7 mouse cellular contexts compared by ENCODE assay signal in genomic region chr10:42501161-42501560, GRCm38 (mm10). TPM values are rescaled to one million over a fixed set of nuclear protein-coding genes. Genes with fewer than 3 reads are reported as not detected.
DNase-seq lines count a peak whose midpoint lies in the region; ATAC-seq and TF ChIP-seq lines count a peak whose summit lies in the region.

No protein-coding gene starts in this region.

- H3K27ac ChIP-seq in neural tube, embryonic 11.5 days (ENCODE audit: low read depth, low read length) = peak overlapping the region; percentile 92
- peak overlapping the region; percentile 93 for H3K27ac ChIP-seq in forebrain, embryonic 12.5 days
- H3K27ac ChIP-seq in limb, embryonic 14.5 days (replicated peaks; ENCODE audit: low read depth, low read length) = peak overlapping the region; percentile 98
- peak overlapping the region; percentile 99 for H3K27ac ChIP-seq in stomach, embryonic 15.5 days

- H3K9ac ChIP-seq in neural tube, embryonic 11.5 days (ENCODE audit: low read length) = peak overlapping the region; percentile 89
- H3K9ac ChIP-seq in forebrain, embryonic 12.5 days = peak overlapping the region; percentile 89; the same call in 1 of the 2 replicates
- no peak overlapping the region for H3K9ac ChIP-seq in limb, embryonic 14.5 days (ENCODE audit: low read depth, low read length, severe bottlenecking)
- H3K9ac ChIP-seq in stomach, embryonic 15.5 days = no peak overlapping the region

- ATAC-seq in neural tube, embryonic 11.5 days (ENCODE audit: insufficient read depth, low FRiP score, low TSS enrichment) = peak; percentile 2; the same call in 1 of the 2 replicates
- ATAC-seq in forebrain, embryonic 12.5 days (ENCODE audit: low FRiP score) = no peak
- no peak for ATAC-seq in limb, embryonic 14.5 days (ENCODE audit: low FRiP score, low read depth)
- no peak for ATAC-seq in stomach, embryonic 15.5 days (ENCODE audit: insufficient read depth, low FRiP score, low read depth)

- no peak for DNase-seq in neural tube, embryonic 11.5 days (ENCODE audit: low spot score)
- DNase-seq in neural tube, embryonic 10.5 days (ENCODE audit: extremely low spot score, low spot score) = no peak
- no peak for DNase-seq in limb, embryonic 14.5 days (ENCODE audit: low spot score)
- no peak for DNase-seq in right cerebral cortex, postnatal 36 days (ENCODE audit: low spot score in 2 of 2)
- DNase-seq in left cerebral cortex, adult 9 months (ENCODE audit: low spot score in 2 of 2) = no peak

- peak overlapping the region; percentile 47 for H3K4me2 ChIP-seq in neural tube, embryonic 11.5 days (ENCODE audit: low read depth)
- H3K4me2 ChIP-seq in forebrain, embryonic 12.5 days = peak overlapping the region; percentile 65
- H3K4me2 ChIP-seq in limb, embryonic 14.5 days (replicated peaks; ENCODE audit: low read depth, low read length, severe bottlenecking) = peak overlapping the region; percentile 36
- peak overlapping the region; percentile 40 for H3K4me2 ChIP-seq in stomach, embryonic 15.5 days

- no peaks in the 10 kb centered on the region for H3K9me3 ChIP-seq in neural tube, embryonic 11.5 days (ENCODE audit: control insufficient read depth, low read length)
- H3K9me3 ChIP-seq in forebrain, embryonic 12.5 days = no peaks in the 10 kb centered on the region
- H3K9me3 ChIP-seq in limb, embryonic 14.5 days (ENCODE audit: control insufficient read depth, low read length) = no peaks in the 10 kb centered on the region
- no peaks in the 10 kb centered on the region for H3K9me3 ChIP-seq in stomach, embryonic 15.5 days

- TF ChIP-seq POLR2A in limb, embryonic 14.5 days (IDR thresholded peaks at IDR 0.05; ENCODE audit: borderline replicate concordance, extremely low read depth, insufficient read depth, insufficient read length) = no peak

- 91% methylated on average over 5 of the region's 5 CpGs for WGBS in neural tube, embryonic 11.5 days
- 84% methylated on average over 5 of the region's 5 CpGs for WGBS in forebrain, embryonic 12.5 days
- 89% methylated on average over 5 of the region's 5 CpGs for WGBS in limb, embryonic 14.5 days
- WGBS in stomach, embryonic 15.5 days = 76% methylated on average over 5 of the region's 5 CpGs

- H3K36me3 ChIP-seq in neural tube, embryonic 11.5 days (ENCODE audit: control insufficient read depth, insufficient read depth, low read length) = no peaks in the 10 kb centered on the region
- H3K36me3 ChIP-seq in forebrain, embryonic 12.5 days (replicated peaks) = no peaks in the 10 kb centered on the region
- no peaks in the 10 kb centered on the region; the same call in 1 of the 2 replicates for H3K36me3 ChIP-seq in limb, embryonic 14.5 days (ENCODE audit: control insufficient read depth, insufficient read depth, low read length)
- no peaks in the 10 kb centered on the region for H3K36me3 ChIP-seq in stomach, embryonic 15.5 days

- H3K4me1 ChIP-seq in neural tube, embryonic 11.5 days (ENCODE audit: control insufficient read depth, insufficient read depth, low read length) = 0 out of 2 replicates have a peak, but pooled peaks cover 2% of the 10 kb centered on the region
- H3K4me1 ChIP-seq in forebrain, embryonic 12.5 days = peaks cover 9% of the 10 kb centered on the region
- no peaks in the 10 kb centered on the region for H3K4me1 ChIP-seq in limb, embryonic 14.5 days (ENCODE audit: control insufficient read depth, insufficient read depth, low read length)
- no peaks in the 10 kb centered on the region for H3K4me1 ChIP-seq in stomach, embryonic 15.5 days

- H3K4me3 ChIP-seq in neural tube, embryonic 11.5 days (ENCODE audit: low read depth, low read length) = no peak overlapping the region; the same call in 1 of the 2 replicates
- peak overlapping the region; percentile 84; the same call in 1 of the 2 replicates for H3K4me3 ChIP-seq in forebrain, embryonic 12.5 days (replicated peaks)
- H3K4me3 ChIP-seq in limb, embryonic 14.5 days (replicated peaks; ENCODE audit: low read length) = peak overlapping the region; percentile 95
- H3K4me3 ChIP-seq in stomach, embryonic 15.5 days (replicated peaks) = peak overlapping the region; percentile 99

- no peaks in the 10 kb centered on the region for H3K27me3 ChIP-seq in neural tube, embryonic 11.5 days (ENCODE audit: control insufficient read depth, insufficient read depth, low read length)
- no peaks in the 10 kb centered on the region for H3K27me3 ChIP-seq in forebrain, embryonic 12.5 days
- no peaks in the 10 kb centered on the region for H3K27me3 ChIP-seq in limb, embryonic 14.5 days (ENCODE audit: control insufficient read depth, insufficient read depth, low read length)
- H3K27me3 ChIP-seq in stomach, embryonic 15.5 days (replicated peaks) = no peaks in the 10 kb centered on the region

RNA-seq across cellular contexts. Expression of gene Snx3, which starts 0.7 kb away (rescaled TPM):
- 226 TPM in 2 replicates for polyA plus RNA-seq in neural tube, embryonic 11.5 days (2014; fragmentation: Nextera tagmentation; extraction: Ambion mirVana)
- 250 and 254 TPM in 2 replicates for polyA plus RNA-seq in forebrain, embryonic 12.5 days (2016; fragmentation: Nextera tagmentation; extraction: Ambion mirVana)
- polyA plus RNA-seq in limb, embryonic 14.5 days (2012; rRNA removed) = 303 and 383 TPM in 2 replicates
- polyA plus RNA-seq in limb, embryonic 14.5 days (2014; fragmentation: Nextera tagmentation; extraction: Ambion mirVana) = 311 and 312 TPM in 2 replicates
- 372 and 389 TPM in 2 replicates for polyA plus RNA-seq in stomach, embryonic 15.5 days (2015; fragmentation: Nextera tagmentation; extraction: Ambion mirVana)

RNA-seq across cellular contexts. Expression of gene Afg1l, which starts 22.8 kb away (rescaled TPM):
- 5.5 and 5.7 TPM in 2 replicates for polyA plus RNA-seq in neural tube, embryonic 11.5 days (2014; fragmentation: Nextera tagmentation; extraction: Ambion mirVana)
- polyA plus RNA-seq in forebrain, embryonic 12.5 days (2016; fragmentation: Nextera tagmentation; extraction: Ambion mirVana) = 4.1 and 4.3 TPM in 2 replicates
- polyA plus RNA-seq in limb, embryonic 14.5 days (2012; rRNA removed) = 4.6 and 5.7 TPM in 2 replicates
- polyA plus RNA-seq in limb, embryonic 14.5 days (2014; fragmentation: Nextera tagmentation; extraction: Ambion mirVana) = 5.0 and 5.3 TPM in 2 replicates
- polyA plus RNA-seq in stomach, embryonic 15.5 days (2015; fragmentation: Nextera tagmentation; extraction: Ambion mirVana) = 8.9 and 9.5 TPM in 2 replicates

Comparison
In these comparisons a context has a peak if more than half of its experiments do, and no peak if none do; other contexts are left out.
1. H3K9ac ChIP-seq: peak in neural tube, embryonic 11.5 days (single experiment) and forebrain, embryonic 12.5 days (single experiment); none in limb, embryonic 14.5 days (single experiment) and stomach, embryonic 15.5 days (single experiment).
2. Peak in every context shown above with its lines, with median percentiles within 50 percentile points of each other: H3K27ac ChIP-seq and H3K4me2 ChIP-seq.